Mouse (Mus musculus) ES-CJ7 (cell line): ENCODE measurements around the gene Cgref1.

Experiments used
- DNase-seq: peaks from one replicate; pipeline ENCODE4 v3.0.0; 2011; ENCODE audit warnings: low read depth, low spot score

Gene Cgref1

GRCm38 (mm10) chr5:30917891-30918670 is 27.3 kb downstream of the Cgref1 start:
- DNase-seq, result no peak

GRCm38 (mm10) chr5:30917348-30917747 is 28.0 kb downstream of the Cgref1 start:
- DNase-seq, result no peak

- no peak for DNase-seq
Observed at GRCm38 (mm10) chr5:30916841-30917240, 28.6 kb downstream of the Cgref1 start.

- peak; percentile 98 for DNase-seq
Observed at GRCm38 (mm10) chr5:30915974-30916433, 29.4 kb downstream of the Cgref1 start.

- no peak for DNase-seq
Observed at GRCm38 (mm10) chr5:30915456-30915855, 29.9 kb downstream of the Cgref1 start.

GRCm38 (mm10) chr5:30914849-30915248 is 30.5 kb downstream of the Cgref1 start:
- no peak for DNase-seq

GRCm38 (mm10) chr5:30914101-30914635 is 31.2 kb downstream of the Cgref1 start:
- no peak for DNase-seq

GRCm38 (mm10) chr5:30913060-30913841 is 32.1 kb downstream of the Cgref1 start, which contains the start of gene Emilin1:
Gene Emilin1, plus strand, starts transcription at chr5:30913402.
- DNase-seq, result no peak

- DNase-seq, result no peak
Observed at GRCm38 (mm10) chr5:30912156-30912555, 33.2 kb downstream of the Cgref1 start.

GRCm38 (mm10) chr5:30910481-30910880 is 34.9 kb downstream of the Cgref1 start:
- DNase-seq, result no peak

- DNase-seq, result no peak
Observed at GRCm38 (mm10) chr5:30909863-30910262, 35.5 kb downstream of the Cgref1 start.

- DNase-seq, result no peak
Observed at GRCm38 (mm10) chr5:30909300-30909659, 36.1 kb downstream of the Cgref1 start.

- no peak for DNase-seq
Observed at GRCm38 (mm10) chr5:30908426-30909299, 36.7 kb downstream of the Cgref1 start.

- peak; percentile 97 for DNase-seq
Observed at GRCm38 (mm10) chr5:30907413-30908059, 37.9 kb downstream of the Cgref1 start, which contains the start of gene Ost4. Gene Ost4, minus strand, starts transcription at chr5:30907788.

- no peak for DNase-seq
Observed at GRCm38 (mm10) chr5:30901860-30902259, 43.5 kb downstream of the Cgref1 start.

GRCm38 (mm10) chr5:30890375-30890774 is 55.0 kb downstream of the Cgref1 start:
- DNase-seq, result no peak

GRCm38 (mm10) chr5:30889088-30889754 is 56.2 kb downstream of the Cgref1 start:
- DNase-seq, result peak; percentile 86

GRCm38 (mm10) chr5:30888337-30889087 is 56.9 kb downstream of the Cgref1 start, which contains the start of gene Agbl5:
Gene Agbl5, plus strand, starts transcription at chr5:30888694.
- DNase-seq, result peak; percentile 96

GRCm38 (mm10) chr5:30887858-30888336 is 57.5 kb downstream of the Cgref1 start:
- DNase-seq, result peak; percentile 96
